Mouse (Mus musculus) lung, adult 2 months (tissue): ENCODE measurements at regions not wholly inside any gene's neighbourhood (a gene's known extent, or its start where the extent isn't known, plus 50 kb on each side); places are given as distances from the start of the nearest gene placed in this dataset.
A peak's percentile ranks its signal among the peaks of the same experiment; 100 is the strongest.

ENCODE experiments used
- DNase-seq: peaks from one replicate; pipeline ENCODE4 v3.0.0; 2022
- H3K4me1 ChIP-seq: fragments of 200-500 bp; 2 replicates; pipeline ENCODE4 v1.6.1; 2011; ENCODE audit warnings: low read length; ENCODE audit not compliant: control insufficient read depth, insufficient read depth
- H3K4me3 ChIP-seq: fragments of 200-500 bp; replicated peaks from 2 replicates; pipeline ENCODE3; 2011; ENCODE audit warnings: low read depth, mild to moderate bottlenecking, control low read depth, low read length; ENCODE audit errors: extremely low read depth
- CTCF ChIP-seq: fragments of 200-500 bp; IDR thresholded peaks from 2 replicates; pipeline ENCODE4 v1.5.1; 2011; ENCODE audit warnings: mild to moderate bottlenecking, low read length, control low read depth; ENCODE audit not compliant: insufficient read depth
- POLR2A ChIP-seq: fragments of 200-500 bp; IDR thresholded peaks from 2 replicates; pipeline ENCODE4 v1.6.1; 2011; ENCODE audit warnings: low read depth, mild to moderate bottlenecking, control low read depth, low read length, borderline replicate concordance; ENCODE audit errors: extremely low read depth
- WGBS: fragments of 180-500 bp; shearing (Covaris S2); methylation state at CpG from one replicate; pipeline ENCODE4 v1.1.7; 2018; 5-methylcytosine and 5-hydroxymethylcytosine counted together

GRCm38 (mm10) chr3:149097026-149097425 lies 106.7 kb upstream of the Adgrl2 start:
- TF ChIP-seq POLR2A: no peak
- no peak for TF ChIP-seq CTCF
- 75% methylated on average over 4 of the region's 4 CpGs for WGBS
- Histone ChIP-seq H3K4me3 (no peak overlapping the region), H3K4me1 (no peaks in the 10 kb centered on the region; the same call in 1 of the 2 replicates)
- no peak for DNase-seq

DNA sequence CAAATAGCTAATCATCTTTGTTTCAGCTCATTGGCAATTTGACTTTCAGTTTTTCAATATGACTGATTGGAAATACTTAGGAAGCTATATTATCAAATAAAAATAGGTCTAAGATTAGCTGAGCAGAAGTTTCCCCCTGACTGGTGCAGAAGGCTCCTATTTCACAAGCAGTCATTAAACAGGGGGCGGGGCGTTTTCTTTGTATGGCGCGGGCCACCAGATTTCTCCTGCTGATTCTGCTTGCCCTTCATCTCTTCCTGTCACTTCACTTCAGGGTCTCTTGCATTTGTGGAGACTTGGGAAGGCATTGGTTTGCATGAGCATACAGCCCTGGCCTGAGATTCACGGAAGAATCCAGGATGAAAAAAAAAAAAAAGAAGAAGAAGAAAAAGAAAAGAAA lies 102.3 kb upstream of the Adgrl2 start:
- TF ChIP-seq CTCF: no peak
- TF ChIP-seq POLR2A: no peak
- WGBS: 56% methylated on average over 5 of the region's 5 CpGs
- H3K4me1 ChIP-seq: peaks cover 3% of the 10 kb centered on the region
- no peak overlapping the region for H3K4me3 ChIP-seq
- DNase-seq: no peak

DNA sequence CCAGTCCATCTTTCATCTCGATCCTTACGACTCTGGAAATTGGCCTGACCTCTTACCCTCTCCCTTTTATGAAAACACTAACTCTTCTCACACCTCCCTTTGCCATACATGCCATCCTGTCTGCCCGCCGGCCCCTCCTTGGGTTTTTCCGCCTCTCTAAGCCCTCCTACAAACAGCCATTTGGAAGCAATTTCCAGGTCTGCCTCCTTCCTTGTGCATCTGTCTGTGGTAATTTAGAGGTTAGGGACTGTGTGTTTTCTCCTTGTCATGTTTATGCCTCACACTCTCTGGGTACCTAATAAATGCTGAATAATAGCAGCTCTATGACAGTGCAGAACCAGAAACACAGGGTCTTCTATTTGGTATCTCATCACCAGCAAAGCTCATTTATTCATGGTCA lies 99.7 kb upstream of the Adgrl2 start:
- Histone ChIP-seq H3K4me1 (peaks cover 7% of the 10 kb centered on the region), H3K4me3 (no peak overlapping the region)
- TF ChIP-seq POLR2A (no peak), CTCF (no peak)
- no peak for DNase-seq
- 87% methylated on average over 5 of the region's 5 CpGs for WGBS

- Histone ChIP-seq H3K4me1 (peaks cover 9% of the 10 kb centered on the region), H3K4me3 (no peak overlapping the region)
- TF ChIP-seq POLR2A (no peak), CTCF (no peak)
- 23% methylated on average over 16 of the region's 16 CpGs for WGBS
- no peak for DNase-seq
Measured at GRCm38 (mm10) chr3:149088621-149089128, 98.3 kb upstream of the Adgrl2 start.

GRCm38 (mm10) chr3:149087488-149087887 lies 97.1 kb upstream of the Adgrl2 start:
- Histone ChIP-seq H3K4me3 (no peak overlapping the region), H3K4me1 (peaks cover 9% of the 10 kb centered on the region)
- TF ChIP-seq POLR2A (no peak), CTCF (no peak)
- DNase-seq: no peak
- 54% methylated on average over 8 of the region's 8 CpGs for WGBS

GRCm38 (mm10) chr3:149086704-149087103 lies 96.3 kb upstream of the Adgrl2 start:
- no peak for DNase-seq
- 18% methylated on average over 5 of the region's 5 CpGs for WGBS
- H3K4me1 ChIP-seq: peaks cover 9% of the 10 kb centered on the region
- TF ChIP-seq CTCF (no peak), POLR2A (no peak)
- no peak overlapping the region for H3K4me3 ChIP-seq

DNA sequence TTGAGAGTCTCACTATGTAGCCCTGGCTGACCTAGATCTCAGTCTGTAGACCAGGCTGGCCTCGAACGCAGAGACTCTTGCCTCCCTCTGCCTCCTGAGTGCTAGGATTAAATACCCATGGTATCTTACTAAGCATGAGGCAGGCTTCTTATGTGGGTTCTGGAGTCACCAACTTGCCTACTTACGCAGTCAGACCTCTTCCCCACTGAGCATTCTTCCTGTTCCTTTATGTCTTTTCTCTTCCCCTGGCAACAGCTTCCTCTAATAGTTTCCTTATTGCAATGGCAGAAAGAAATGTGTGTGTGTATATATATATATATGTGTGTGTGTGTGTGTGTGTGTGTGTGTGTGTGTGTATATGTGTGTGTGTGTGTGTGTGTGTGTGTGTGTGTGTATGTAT lies 95.7 kb upstream of the Adgrl2 start:
- no peak for DNase-seq
- H3K4me3 ChIP-seq: no peak overlapping the region
- TF ChIP-seq CTCF (no peak), POLR2A (no peak)
- 58% methylated on average over 3 of the region's 3 CpGs for WGBS
- peaks cover 9% of the 10 kb centered on the region for H3K4me1 ChIP-seq

DNA sequence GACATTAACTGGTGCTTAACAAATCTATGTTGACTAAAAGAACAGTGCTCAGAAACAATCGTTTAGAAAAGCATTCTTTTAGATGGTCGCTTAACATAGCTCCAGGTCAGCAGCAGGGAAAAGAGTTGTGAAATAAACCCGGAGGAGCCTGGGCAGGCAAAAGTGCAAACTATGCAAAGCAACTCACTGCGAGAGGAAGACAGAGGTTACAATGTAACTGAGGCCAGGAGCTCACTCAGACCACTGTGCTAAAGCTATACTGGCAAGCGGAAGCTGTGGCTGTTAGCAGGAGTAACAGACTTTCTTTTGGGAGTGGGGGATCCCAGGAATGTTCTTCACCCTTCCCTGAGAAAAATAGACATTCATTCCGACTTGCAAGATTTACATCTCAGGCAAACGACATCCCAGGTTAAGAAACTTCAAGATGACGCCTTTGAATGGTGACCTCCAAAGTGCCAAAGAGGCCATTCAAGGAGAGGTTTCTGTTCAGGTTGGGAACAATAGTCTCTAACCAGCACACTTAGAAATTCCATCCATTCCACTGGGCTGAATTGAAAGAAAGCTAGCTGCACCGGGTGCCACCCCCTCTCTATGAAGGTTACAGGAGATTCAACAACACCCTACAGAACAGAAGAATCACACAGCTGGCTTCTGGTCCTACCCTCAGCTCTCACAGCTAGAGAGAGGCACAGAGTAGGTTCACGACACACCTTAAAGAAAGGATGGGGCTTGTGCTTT lies 94.7 kb upstream of the Adgrl2 start:
- DNase-seq: no peak
- peaks cover 9% of the 10 kb centered on the region for H3K4me1 ChIP-seq
- WGBS: 56% methylated on average over 10 of the region's 10 CpGs
- H3K4me3 ChIP-seq: no peak overlapping the region
- no peak for TF ChIP-seq CTCF

GRCm38 (mm10) chr3:149083391-149083790 lies 93.0 kb upstream of the Adgrl2 start:
- 39% methylated on average over 11 of the region's 11 CpGs for WGBS
- no peak for TF ChIP-seq POLR2A
- H3K4me3 ChIP-seq: no peak overlapping the region
- peak; percentile 42 for DNase-seq
- peaks cover 9% of the 10 kb centered on the region for H3K4me1 ChIP-seq

- no peak for DNase-seq
- TF ChIP-seq CTCF: no peak
- Histone ChIP-seq H3K4me3 (no peak overlapping the region), H3K4me1 (peaks cover 4% of the 10 kb centered on the region; the same call in 1 of the 2 replicates)
- WGBS: 62% methylated on average over 4 of the region's 4 CpGs
Measured at GRCm38 (mm10) chr3:149078881-149079280, 88.5 kb upstream of the Adgrl2 start.
